Mouse (Mus musculus) cortical plate, adult 2 months (tissue): ENCODE measurements at regions not wholly inside any gene's neighbourhood (a gene's known extent, or its start where the extent isn't known, plus 50 kb on each side); places are given as distances from the start of the nearest gene placed in this dataset.
A peak's percentile ranks its signal among the peaks of the same experiment; 100 is the strongest.

Experiments used
- H3K27ac ChIP-seq: fragments of 200-500 bp; 2 replicates; pipeline ENCODE4 v1.5.1; 2012; ENCODE audit warnings: low read length, control low read depth, inconsistent platforms; ENCODE audit not compliant: insufficient read depth
- H3K4me1 ChIP-seq: fragments of 200-500 bp; 2 replicates; pipeline ENCODE4 v1.6.1; 2011; ENCODE audit warnings: low read length; ENCODE audit not compliant: control insufficient read depth, insufficient read depth
- H3K4me3 ChIP-seq: fragments of 200-500 bp; 2 replicates; pipeline ENCODE4 v1.5.1; 2011; ENCODE audit warnings: mild to moderate bottlenecking, low read length, control low read depth; ENCODE audit not compliant: insufficient read depth
- CTCF ChIP-seq: fragments of 200-500 bp; IDR thresholded peaks from 2 replicates; pipeline ENCODE4 v1.5.1; 2011; ENCODE audit warnings: mild to moderate bottlenecking, control low read depth, low read length; ENCODE audit not compliant: insufficient read depth; ENCODE audit errors: extremely low read depth
- POLR2A ChIP-seq: fragments of 200-500 bp; IDR thresholded peaks from 2 replicates; pipeline ENCODE4 v1.6.1; 2011; ENCODE audit warnings: mild to moderate bottlenecking, low read length, control low read depth; ENCODE audit not compliant: insufficient read depth; ENCODE audit errors: extremely low read depth

- Histone ChIP-seq H3K4me1 (no peaks in the 10 kb centered on the region), H3K4me3 (no peak overlapping the region), H3K27ac (no peak overlapping the region)
- TF ChIP-seq POLR2A (no peak), CTCF (no peak)
These were observed 67.8 kb upstream of the Glrp1 start for GRCm38 (mm10) chr1:88577498-88578230.

GRCm38 (mm10) chr1:88575917-88576669, 66.2 kb upstream of the Glrp1 start:
- no peak overlapping the region for H3K4me3 ChIP-seq
- H3K4me1 ChIP-seq: no peaks in the 10 kb centered on the region
- H3K27ac ChIP-seq: 0 out of 2 replicates have a peak overlapping the region, but pooled peaks have one; percentile 9
- no peak for TF ChIP-seq CTCF
- no peak for TF ChIP-seq POLR2A

DNA sequence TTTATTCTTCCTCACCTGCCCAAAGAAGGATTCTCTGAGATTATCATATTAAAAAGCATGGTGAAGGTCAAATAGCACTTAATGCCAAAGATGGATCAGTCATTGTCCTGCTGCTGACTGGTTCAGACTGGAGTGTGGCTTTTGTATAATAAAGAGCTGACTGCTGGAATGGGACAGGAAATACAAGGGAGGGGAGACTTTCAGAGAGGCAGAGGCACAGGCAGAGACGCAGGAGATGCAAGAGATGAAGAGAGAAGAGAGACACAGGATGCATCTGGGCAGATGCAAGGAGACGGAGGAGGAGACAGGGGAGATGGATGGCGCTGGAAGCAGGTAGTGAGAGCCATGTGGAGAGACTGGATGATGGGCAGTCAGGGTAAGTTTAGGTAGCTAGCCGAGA, 65.4 kb upstream of the Glrp1 start:
- TF ChIP-seq CTCF (no peak), POLR2A (no peak)
- H3K4me1 ChIP-seq: no peaks in the 10 kb centered on the region
- H3K4me3 ChIP-seq: no peak overlapping the region
- H3K27ac ChIP-seq: no peak overlapping the region

DNA sequence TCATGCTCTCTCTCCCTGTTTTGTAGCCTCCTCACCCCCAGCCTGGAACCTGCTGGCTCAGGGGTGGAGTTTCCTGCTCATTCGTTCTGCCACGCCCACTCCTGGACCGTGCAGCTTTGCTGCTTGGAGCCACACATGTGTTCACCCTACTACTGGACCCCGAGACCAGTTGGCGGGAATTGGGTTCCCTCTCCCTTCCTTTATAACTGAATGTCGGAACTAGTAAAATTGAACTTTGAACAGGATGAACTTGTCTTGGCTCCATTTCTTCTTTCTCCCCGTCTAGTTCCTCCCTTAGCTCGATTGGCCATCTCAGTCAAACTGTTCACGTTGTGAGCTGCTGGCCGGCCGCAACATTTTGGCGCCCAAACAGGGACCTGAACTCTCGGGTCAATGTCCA, 62.3 kb upstream of the Glrp1 start:
- TF ChIP-seq POLR2A (no peak), CTCF (no peak)
- Histone ChIP-seq H3K4me3 (no peak overlapping the region), H3K4me1 (no peaks in the 10 kb centered on the region), H3K27ac (no peak overlapping the region)

GRCm38 (mm10) chr1:88568447-88569053, 58.7 kb upstream of the Glrp1 start:
- H3K4me3 ChIP-seq: no peak overlapping the region
- no peak overlapping the region for H3K27ac ChIP-seq
- TF ChIP-seq POLR2A (no peak), CTCF (no peak)
- H3K4me1 ChIP-seq: no peaks in the 10 kb centered on the region

DNA sequence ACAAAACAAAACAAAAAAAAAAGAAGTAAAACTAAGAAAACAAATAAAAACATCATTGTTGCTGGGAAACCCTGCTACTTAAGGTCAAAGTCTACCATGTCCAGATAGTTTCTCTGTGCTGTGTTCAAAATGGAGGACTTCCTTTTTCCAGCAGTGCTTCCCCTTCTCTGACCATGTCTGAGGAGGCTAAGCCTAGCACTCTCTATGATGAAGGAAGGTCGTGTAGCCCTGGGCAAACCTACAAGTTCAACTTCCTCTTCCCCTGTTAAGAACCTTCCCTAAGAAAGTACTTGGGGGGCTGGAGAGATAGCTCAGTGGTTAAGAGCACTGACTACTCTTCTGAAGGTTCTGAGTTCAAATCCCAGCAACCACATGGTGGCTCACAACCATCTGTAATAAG, 57.3 kb upstream of the Glrp1 start:
- no peak overlapping the region for H3K4me3 ChIP-seq
- TF ChIP-seq CTCF (no peak), POLR2A (no peak)
- no peak overlapping the region for H3K27ac ChIP-seq
- no peaks in the 10 kb centered on the region for H3K4me1 ChIP-seq

DNA sequence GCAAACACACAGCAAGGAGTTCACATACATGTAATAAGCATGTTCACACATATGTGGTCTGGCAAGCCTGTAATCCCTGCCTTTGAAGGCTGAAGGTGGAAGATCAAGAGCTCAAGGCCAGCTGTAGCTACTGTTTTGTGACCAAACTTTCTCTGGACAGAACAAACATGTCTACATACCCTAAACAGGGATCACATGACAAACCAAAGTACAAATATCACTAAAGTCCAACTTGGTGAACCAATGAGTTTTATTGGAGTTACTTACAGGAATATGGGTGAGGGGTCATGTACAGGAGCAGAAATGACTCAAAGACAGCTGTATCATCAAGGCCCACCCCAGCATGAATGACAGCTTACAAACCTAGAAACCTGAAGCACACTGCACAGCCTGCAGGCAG, 56.6 kb upstream of the Glrp1 start:
- no peaks in the 10 kb centered on the region for H3K4me1 ChIP-seq
- no peak overlapping the region for H3K27ac ChIP-seq
- TF ChIP-seq CTCF: no peak
- TF ChIP-seq POLR2A: no peak
- H3K4me3 ChIP-seq: no peak overlapping the region

DNA sequence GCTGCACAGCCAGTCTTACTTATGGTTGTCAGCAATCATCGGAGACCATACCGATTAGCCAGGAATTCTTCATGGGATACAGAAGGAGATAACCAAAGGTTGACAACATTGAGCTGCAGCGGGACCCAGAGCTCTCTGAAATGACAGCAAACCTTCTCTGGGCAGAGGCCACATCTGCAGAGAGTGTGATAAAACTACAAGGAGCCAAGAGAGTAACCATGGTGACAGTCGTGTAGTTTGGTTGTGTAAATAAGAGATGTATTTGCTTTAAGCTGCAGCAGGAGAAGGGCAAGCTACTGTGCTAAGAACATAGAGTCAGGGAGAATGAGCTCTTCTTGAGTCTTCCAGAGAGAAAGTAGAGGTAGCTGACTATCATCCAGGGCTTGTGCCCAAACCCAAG, 55.0 kb upstream of the Glrp1 start:
- Histone ChIP-seq H3K4me1 (no peaks in the 10 kb centered on the region), H3K4me3 (no peak overlapping the region), H3K27ac (no peak overlapping the region)
- TF ChIP-seq CTCF (no peak), POLR2A (no peak)

GRCm38 (mm10) chr1:88562361-88562760, 52.5 kb upstream of the Glrp1 start:
- no peaks in the 10 kb centered on the region for H3K4me1 ChIP-seq
- H3K4me3 ChIP-seq: no peak overlapping the region
- TF ChIP-seq CTCF: peak; percentile 69
- TF ChIP-seq POLR2A: no peak
- H3K27ac ChIP-seq: no peak overlapping the region

DNA sequence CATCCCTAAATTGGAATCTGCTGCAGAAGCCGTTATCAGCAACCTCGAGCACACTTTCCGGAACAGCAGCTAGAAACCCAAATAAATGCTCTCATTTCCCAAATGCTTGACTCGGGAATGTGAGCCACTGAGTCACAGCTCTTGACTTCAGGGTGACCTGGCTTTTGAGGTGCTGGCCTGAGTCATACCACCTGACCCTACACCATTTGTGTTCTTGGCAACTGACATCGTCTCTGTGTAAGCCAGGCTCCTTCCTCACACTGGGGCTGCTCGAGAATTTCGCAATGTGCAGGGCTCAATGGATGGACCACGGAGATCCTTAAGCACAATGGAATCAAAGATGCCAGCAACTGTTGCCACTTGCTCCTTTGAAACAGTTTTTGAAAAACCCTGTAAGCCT, 50.9 kb upstream of the Glrp1 start:
- no peaks in the 10 kb centered on the region for H3K4me1 ChIP-seq
- no peak overlapping the region for H3K4me3 ChIP-seq
- TF ChIP-seq CTCF (no peak), POLR2A (no peak)
- H3K27ac ChIP-seq: no peak overlapping the region
